Mouse (Mus musculus) adrenal gland, postnatal 14 days (tissue): ENCODE results near the gene Plekha7. TPM values are rescaled to one million over a fixed set of nuclear protein-coding genes. Genes with fewer than 3 reads are reported as not detected.
A peak's percentile ranks its signal among the peaks of the same experiment; 100 is the strongest.

Experiments
- DNase-seq: peaks from one replicate; pipeline ENCODE4 v3.0.0; 2021; ENCODE audit warnings: mixed read lengths
- total RNA-seq: library from RNA; stranded (reverse); gene quantifications from 2 replicates; pipeline ENCODE4 v1.2.3, GENCODE M21; 2021

Plekha7 gene
- total RNA-seq, 1 experiment from 2014 or later: 10.3 TPM

DNA sequence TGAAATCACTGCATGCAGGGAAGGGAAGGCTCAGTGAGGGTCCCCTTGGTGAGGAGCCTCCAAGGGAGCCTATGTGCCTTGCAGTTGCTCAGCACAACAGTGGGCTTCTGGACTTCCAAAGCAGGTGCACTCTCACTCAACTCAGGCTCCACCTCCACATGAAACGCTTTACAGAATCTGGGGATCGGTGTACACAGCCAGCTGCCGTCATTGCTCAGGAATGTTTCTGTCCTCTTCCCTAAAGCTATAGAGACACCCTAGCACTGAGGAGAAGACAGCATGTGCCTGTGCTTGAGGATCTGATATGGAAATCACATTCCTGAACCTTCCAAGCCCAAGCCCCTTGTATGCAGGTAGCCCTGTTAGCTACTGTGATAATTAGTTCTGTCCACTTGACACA lies 120.7 kb downstream of the Plekha7 start:
- DNase-seq: no peak

- no peak for DNase-seq
Measured at GRCm38 (mm10) chr7:116186847-116187246, 121.3 kb downstream of the Plekha7 start.

DNA sequence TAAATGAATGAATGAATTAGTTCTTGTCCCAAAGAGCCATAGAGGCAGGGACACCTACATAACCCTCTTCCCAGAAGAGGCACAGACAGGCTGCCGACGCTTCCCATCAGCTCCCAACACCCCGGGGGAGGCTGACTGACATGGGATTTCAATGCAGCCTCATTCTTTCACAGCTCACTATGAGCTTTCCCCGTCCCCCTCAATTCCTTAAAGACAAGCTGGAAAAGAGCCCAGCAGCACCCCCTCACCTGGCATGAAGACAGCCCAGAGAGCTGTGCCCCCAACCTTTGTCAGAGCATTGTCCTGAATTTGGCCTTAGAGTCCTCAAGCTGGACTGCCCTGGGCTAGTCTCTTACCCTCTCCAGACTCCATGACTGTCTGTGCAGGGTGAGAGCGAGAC lies 122.0 kb downstream of the Plekha7 start:
- no peak for DNase-seq

DNA sequence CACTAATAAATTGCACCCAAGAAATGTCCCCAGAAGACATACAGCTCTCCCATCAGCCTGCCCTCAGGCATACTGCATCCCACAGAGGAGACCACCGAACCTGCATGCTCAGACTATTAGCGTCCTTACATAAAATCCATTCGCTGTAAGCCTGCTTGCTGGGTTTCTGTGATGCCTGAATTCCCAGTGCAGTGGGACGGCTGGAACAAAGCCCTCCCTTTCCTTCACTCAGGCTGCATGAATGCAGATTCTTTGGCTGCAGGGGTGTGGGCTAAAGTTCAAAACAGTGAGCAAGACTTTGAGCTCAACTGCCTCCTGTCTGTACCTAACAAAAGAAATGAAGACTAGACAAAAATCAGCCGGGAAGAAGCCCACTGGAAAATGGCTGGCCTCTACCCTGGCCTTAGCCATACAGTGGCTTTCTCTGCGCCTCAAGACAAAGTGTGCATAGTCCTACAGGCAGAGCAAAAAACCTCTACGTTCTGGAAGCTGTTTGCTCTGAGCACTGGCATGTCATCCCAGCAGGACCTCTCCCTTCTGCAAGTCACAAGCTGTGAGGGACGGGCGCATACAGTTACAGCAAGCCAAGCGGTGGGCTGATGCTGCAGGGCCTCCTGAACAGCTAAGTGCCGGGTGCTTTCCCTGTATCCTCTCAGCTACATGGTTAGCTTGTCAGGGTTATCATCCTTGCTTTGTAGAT lies 123.7 kb downstream of the Plekha7 start:
- DNase-seq: no peak

GRCm38 (mm10) chr7:116182451-116182850 lies 125.7 kb downstream of the Plekha7 start:
- peak; percentile 43 for DNase-seq

- no peak for DNase-seq
Measured at GRCm38 (mm10) chr7:116181444-116181946, 126.7 kb downstream of the Plekha7 start.

GRCm38 (mm10) chr7:116178916-116179315 lies 129.3 kb downstream of the Plekha7 start:
- no peak for DNase-seq

DNA sequence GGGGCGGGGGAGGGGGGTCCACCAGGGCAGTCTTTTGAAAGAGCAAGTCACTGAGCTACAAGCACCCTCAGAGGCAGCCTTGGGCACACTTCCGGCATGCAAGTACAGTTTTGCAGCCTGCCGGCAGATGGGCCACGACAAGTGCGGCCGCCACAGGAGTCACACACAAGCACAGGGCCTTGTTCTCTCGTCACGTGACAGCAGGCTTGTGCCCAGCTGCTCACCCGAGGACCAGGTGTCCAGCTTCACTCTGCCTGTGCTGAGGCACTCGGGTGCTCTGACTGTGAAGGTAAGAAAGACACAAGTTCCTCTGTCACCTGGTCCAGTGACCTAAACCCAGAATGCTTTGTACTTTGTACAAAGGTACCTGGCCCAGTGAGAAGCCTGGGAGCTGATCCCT lies 135.4 kb downstream of the Plekha7 start:
- no peak for DNase-seq

DNA sequence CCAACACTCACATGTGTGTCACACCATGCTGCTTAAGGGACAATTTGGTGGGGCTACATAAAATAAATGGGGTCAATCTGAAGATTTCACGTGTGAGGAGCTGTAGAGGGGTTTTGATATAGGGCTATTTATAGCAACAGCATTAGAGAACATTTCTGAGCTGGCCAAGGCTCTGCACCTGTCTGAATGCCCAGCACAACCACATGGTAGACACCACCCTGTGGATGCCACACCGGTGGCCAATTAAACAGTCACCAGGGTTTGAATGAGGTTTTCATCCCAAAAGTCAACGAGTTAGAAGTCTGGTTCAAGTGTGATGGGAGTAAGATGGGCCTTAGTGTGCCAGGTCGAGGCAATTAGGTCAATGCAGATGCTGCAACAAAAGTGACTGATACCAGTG lies 138.8 kb downstream of the Plekha7 start:
- no peak for DNase-seq

- no peak for DNase-seq
Measured at GRCm38 (mm10) chr7:116168224-116168623, 140.0 kb downstream of the Plekha7 start.

GRCm38 (mm10) chr7:116164232-116164631 lies 143.9 kb downstream of the Plekha7 start:
- peak; percentile 30 for DNase-seq

GRCm38 (mm10) chr7:116161544-116161943 lies 146.6 kb downstream of the Plekha7 start:
- peak; percentile 61 for DNase-seq

DNA sequence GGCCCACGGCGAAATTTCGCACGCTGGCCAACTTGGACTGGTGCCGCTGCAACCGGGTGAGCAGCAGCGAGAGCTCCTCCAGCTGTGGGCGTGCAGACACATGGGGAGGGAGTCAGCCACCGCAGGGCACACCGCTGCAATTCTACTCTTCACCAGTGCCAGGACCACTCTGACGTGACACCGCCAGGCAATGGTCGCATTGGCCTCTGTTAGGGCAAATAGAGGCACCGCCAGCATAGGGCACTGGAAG lies 151.4 kb downstream of the Plekha7 start:
- no peak for DNase-seq

DNA sequence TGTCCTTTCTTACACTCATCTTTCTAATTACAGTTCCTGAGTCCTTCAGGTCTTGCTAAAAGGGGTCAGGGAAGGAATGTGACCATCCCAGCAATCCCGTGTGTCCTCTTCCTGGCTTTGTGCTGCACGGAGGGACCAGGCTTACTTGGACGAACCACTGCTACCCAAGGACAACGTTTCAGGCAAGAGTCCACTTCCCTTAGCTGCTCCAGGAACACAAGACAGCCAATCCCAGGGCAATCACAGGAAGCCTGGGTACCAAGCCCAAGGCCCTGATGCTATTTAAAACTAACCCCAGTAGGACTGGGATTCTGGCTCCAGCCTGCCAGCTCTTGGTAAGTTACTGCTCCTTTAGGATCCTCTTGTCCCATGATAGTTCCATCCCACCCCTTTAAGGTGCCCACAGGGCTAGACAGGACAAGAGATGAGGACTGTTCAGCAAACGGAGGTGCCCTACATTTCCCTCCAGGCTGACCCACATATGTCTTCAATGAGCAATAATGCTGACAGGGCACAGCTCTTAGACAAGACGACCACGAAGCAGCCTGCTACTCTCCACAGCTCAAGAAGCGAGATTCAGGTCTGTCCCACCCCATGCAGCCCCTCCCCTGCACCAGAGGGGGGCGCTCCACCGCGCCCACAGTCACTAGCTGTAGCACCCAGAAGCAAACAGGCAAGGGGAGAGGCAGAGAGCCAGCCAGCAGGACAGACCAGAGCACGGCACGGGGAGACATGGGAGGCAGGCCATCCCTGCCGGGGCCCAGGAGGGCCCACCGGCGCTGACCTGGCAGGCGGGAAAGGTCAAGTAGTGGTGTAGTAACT lies 151.9 kb downstream of the Plekha7 start:
- DNase-seq: peak; percentile 43

DNA sequence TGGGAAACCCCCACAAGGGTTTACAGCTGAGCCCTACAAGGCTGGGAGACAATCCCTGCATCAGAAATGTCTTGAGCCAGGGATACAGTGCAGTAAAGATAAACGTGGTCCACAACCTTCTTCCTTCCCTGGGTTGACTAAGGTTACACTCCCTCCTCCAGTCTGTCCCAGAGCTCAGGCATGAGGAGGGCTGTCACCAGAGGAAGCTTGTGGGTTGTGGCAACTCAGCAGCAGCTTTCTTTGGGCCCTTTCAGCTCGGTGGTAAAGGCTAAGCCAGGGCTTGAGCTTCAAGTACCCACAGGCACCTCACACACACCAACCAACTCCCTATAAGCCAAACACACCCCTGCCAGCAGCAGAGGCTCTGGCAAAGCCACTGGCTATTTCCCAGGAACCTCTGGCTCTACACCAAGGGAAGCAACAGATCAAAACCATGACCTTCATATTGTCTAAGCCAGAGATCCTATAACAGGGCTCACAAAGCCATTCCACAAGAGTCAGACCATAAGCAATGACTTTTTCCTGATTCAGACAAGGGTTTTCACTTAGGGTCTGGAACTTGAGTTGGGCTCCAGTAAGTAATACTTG lies 154.3 kb downstream of the Plekha7 start:
- DNase-seq: peak; percentile 63

DNA sequence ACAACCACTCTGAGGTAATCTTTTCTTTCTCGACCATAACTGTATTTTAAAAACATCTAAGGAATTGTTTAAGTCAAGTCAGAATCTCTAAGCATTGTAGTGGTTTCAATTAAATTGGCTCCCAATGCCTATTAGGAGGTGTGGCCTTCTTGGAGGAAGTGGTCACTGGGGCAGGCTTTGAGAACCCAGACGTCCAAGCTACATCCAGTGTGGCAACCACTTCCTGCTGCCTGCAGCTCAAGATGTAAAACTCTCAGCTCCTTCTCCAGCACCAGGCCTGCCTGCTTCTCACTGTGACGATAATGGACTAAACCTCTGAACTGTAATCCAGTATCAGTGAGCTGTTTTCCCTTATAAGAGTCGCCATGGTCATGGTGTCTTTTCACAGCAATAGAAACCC lies 158.6 kb downstream of the Plekha7 start:
- no peak for DNase-seq

DNA sequence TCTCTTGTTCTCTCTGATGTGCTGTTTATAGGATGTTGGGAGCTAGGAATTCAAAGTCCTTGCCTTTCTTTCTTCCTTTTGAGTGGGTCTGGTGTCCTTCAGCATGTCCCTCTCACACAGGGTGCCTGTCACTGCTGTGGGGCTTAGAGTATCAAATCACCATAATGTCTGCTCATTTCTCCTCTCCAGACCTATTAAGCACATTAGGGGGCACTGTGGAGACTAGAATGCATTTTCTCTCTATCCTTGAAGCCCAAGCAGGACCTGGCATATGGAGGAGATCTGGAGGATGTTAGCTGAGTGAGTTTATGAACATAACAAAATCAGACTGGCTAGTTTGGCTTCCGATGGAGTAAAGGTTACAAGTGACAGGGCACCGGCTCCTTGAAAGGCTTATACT lies 161.1 kb downstream of the Plekha7 start:
- DNase-seq: no peak

DNA sequence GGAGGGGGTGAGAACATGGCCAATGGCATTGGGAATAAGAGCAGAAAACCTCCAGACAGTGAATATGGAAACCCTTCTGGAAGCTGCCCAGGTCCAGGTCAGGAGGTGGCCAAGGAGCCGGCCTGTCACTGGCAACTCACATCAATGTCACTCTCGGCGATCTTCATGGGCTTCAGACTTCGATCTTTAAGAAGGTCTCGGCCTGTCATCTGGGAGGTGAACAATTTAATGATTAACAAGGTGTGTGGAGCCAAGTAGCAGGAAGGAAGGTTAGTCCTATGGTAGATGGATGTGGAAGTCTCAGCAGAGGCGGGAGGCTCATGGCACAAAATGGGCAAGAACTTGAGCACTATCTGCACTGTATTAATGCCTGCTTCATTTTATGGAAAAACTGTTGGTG lies 163.1 kb downstream of the Plekha7 start:
- DNase-seq: no peak

DNA sequence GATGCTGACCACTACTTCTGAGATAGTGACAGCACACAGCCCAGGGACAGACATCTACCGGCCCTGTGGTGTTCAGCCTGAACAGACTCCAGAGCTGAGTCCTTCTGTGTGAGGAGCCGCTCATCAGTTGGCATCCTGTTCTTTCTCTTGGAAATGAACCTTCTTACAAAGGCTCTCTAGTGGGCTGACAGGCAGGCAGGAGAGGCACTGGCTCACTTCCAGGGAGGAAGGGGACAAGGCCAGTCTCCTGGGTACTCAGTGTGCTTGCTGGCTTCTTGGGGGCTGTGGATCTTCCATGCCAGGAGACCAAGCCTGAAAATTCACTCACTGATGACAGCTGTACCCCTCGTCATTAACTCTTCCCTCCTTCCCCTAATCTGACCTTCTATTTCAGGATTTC lies 170.5 kb downstream of the Plekha7 start:
- no peak for DNase-seq

GRCm38 (mm10) chr7:116137149-116137548 lies 171.0 kb downstream of the Plekha7 start:
- DNase-seq: no peak

DNA sequence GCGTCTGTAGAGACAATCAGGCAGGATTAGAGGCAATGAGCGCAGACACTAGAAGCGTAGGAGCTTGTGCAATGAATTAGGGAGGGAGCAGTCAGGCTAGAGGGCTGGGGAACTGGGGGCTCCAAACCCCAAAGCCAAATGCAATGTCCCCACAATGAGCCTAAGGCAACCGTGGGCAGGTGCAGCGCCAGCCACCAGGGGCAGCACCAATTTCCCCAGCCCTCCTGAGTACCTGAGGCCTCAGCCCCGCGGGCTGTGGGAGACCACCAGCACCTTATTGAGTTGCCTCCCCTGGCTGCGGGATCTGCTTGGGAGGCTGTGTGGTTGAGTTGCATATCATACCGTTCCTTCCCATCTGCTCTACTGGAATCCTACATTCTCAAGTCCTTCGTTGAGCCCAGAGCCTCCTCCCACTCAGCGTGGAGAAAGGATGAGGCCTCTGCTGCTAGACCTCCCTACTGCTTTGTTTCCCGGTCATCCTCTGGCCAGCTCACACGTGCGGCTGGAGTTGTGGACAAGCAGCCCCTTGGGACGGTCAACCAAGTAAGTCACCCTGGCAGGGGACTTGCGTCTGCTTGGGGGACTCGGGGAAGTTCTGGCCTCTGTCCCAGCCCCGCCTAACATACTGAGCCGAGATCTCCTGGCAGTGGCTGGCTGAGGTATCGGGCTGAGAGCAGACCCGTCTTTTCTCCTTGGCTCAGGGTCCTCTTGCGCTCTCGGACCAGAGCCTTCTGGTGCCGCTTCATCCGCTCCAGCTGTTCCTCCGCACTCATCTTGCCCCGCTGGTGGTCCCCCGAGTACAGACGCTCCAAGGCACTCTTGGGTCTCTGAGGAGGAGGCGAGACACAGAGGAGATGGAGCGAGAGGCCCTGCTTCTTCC lies 173.5 kb downstream of the Plekha7 start:
- no peak for DNase-seq

DNA sequence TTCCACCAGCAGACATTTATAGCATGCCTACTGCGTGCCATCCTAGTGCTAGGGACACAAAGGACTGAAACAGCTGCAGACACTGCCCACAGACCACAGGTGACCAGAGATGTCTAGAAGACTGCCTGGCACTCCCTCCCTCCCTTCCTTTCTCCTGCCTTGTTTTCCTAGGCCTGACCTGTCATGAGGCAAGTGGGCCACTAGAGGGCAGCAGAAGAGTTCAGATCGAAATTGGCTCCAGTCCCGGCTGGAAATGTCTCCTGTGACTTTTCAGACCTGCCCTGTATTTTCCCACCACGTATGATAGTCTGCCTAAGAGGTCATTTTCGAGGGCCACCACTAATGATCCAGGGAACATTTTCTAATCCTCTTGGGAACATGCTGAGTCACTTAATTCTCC lies 176.1 kb downstream of the Plekha7 start:
- peak; percentile 90 for DNase-seq
